Mouse (Mus musculus) mouse trophoblast stem cell (cell line): Measurements from ENCODE around the gene Gprin1.
"Not testable (repeated sequence)": the region's sequence is repeated elsewhere in the genome, so short reads cannot be mapped to it uniquely, and the experiment has no call there.

ENCODE experiments used
- in situ Hi-C, 2 experiments: fragments of 300-500 bp; cut with MseI, MboI; formaldehyde crosslinking; loops; 2 replicates in 1 of 2; 3 replicates in 1 of 2; pipeline ENCODE4 v1.15.1; 2025

Gene Gprin1

GRCm38 (mm10) chr13:54749864-54750411 lies at the start of gene Gprin1:
Gprin1 (minus strand) TSS chr13:54749874.
- in situ Hi-C loops = no loop called here

- in situ Hi-C loops = loop anchor here in 1 of 2 experiments (5.0 kb wide), 1 partner anchor 259 kb away; no protein-coding TSS in a partner anchor
Observed at GRCm38 (mm10) chr13:54798740-54799139, 49.1 kb upstream of the Gprin1 start.

GRCm38 (mm10) chr13:54797861-54798643 lies 48.4 kb upstream of the Gprin1 start:
- in situ Hi-C loops = loop anchor here in 1 of 2 experiments (5.0 kb wide), 1 partner anchor 259 kb away; no protein-coding TSS in a partner anchor

DNA sequence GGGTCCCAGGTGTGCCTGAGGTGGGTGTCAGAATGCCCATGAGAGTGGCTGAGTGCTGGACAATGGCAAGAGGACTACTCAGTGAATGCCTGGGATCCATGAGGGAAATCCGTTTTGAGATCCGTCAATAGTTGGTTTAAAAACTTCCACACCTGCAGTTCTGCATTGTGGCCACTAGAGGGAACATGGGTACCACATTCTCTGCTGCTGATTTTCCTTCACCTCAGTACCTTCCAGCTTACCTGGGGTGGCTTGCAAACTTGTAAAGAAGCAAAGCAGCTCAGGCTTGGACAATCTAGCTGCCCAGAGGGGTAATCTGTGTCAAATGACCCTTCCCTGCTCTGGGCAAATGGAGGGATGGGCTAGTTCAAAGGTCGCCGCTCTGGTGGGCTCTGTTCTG lies 47.7 kb upstream of the Gprin1 start:
- in situ Hi-C loops = loop anchor here in 1 of 2 experiments (5.0 kb wide), 1 partner anchor 260 kb away; no protein-coding TSS in a partner anchor

DNA sequence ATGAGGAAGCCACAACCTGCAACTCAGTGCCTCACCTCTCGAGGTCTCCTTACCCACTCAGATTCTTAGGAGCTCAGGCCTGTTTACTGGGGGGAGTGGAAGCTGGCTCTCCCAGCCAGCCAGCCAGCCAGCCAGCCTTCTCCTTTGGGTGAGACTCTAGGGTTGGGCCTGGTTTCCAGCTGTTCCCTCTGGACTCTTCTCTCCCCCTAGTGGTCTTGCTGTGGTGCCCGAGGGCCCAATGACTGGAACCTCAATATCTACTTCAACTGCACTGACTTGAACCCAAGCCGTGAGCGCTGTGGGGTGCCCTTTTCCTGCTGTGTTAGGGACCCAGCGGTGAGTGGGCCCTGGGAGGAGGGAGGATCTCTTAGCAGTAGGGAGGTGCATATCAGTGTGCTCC lies 45.2 kb upstream of the Gprin1 start:
- in situ Hi-C loops = loop anchor here in 1 of 2 experiments (5.0 kb wide), 1 partner anchor 262 kb away; no protein-coding TSS in a partner anchor

- in situ Hi-C loops = no loop called here
Observed at GRCm38 (mm10) chr13:54794002-54794577, 44.4 kb upstream of the Gprin1 start.

- in situ Hi-C loops = no loop called here
Observed at GRCm38 (mm10) chr13:54792259-54793230, 42.9 kb upstream of the Gprin1 start.

GRCm38 (mm10) chr13:54789561-54790397 lies 40.1 kb upstream of the Gprin1 start:
- in situ Hi-C loops = no loop called here

- in situ Hi-C loops = no loop called here
Observed at GRCm38 (mm10) chr13:54788740-54789560, 39.3 kb upstream of the Gprin1 start, which contains the start of gene Tspan17. Tspan17 (plus strand) TSS chr13:54789377.

GRCm38 (mm10) chr13:54787591-54787990 lies 37.9 kb upstream of the Gprin1 start:
- in situ Hi-C loops = not testable (repeated sequence)

GRCm38 (mm10) chr13:54783698-54784097 lies 34.0 kb upstream of the Gprin1 start, which contains the start of gene Eif4e1b:
Eif4e1b (plus strand) TSS chr13:54783998.
- in situ Hi-C loops = no loop called here

DNA sequence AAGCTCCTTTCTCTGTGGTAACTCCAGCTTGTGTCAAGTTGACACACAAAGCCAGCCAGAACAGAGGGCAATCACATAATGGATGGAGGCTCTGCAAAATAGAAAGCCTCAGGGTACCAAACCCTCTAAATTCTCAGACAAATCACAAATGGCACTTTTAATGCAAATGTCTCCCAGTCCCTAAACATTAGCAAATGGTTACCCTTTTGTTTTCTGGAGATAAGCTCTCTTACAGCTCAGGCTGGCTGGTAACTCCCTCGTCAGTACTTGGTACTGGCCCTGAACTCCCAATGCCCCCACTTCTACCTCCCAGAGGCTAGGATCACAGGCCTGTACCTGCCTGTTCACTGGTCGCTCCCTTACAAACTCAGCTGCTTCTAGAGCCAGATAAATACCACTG lies 33.6 kb upstream of the Gprin1 start:
- in situ Hi-C loops = no loop called here

GRCm38 (mm10) chr13:54781086-54781485 lies 31.4 kb upstream of the Gprin1 start:
- in situ Hi-C loops = no loop called here

DNA sequence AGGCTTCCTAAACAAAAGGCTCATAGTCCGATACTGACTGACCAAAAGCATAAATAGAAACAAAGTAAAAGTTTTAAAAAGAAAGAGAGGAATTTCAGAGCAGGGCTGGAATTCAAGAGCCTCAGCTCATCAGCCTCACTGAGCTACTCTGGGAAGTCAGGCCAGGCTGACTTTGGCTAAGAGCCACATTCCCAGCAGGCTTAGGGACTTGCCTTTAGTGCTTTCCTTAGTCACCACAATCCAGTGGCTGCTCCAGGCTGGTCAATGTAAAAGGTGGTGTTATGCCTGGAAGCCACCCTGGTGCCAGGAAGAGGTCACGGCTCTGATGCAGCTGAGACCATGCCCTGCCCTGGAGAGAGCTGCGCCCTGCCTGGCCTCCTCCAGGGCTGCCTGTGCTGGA lies 30.9 kb upstream of the Gprin1 start:
- in situ Hi-C loops = no loop called here

GRCm38 (mm10) chr13:54767012-54767411 lies 17.3 kb upstream of the Gprin1 start:
- in situ Hi-C loops = loop anchor here in 1 of 2 experiments (5.0 kb wide), 1 partner anchor 50 kb away; no protein-coding TSS in a partner anchor

- in situ Hi-C loops = loop anchor here in 1 of 2 experiments (5.0 kb wide), 1 partner anchor 49 kb away; no protein-coding TSS in a partner anchor
Observed at GRCm38 (mm10) chr13:54766192-54766768, 16.6 kb upstream of the Gprin1 start, which contains the start of gene Sncb. Sncb (minus strand) TSS chr13:54766595.

- in situ Hi-C loops = loop anchor here in 1 of 2 experiments (5.0 kb wide), 1 partner anchor 48 kb away; no protein-coding TSS in a partner anchor
Observed at GRCm38 (mm10) chr13:54765281-54766191, 15.9 kb upstream of the Gprin1 start.

- in situ Hi-C loops = no loop called here
Observed at GRCm38 (mm10) chr13:54760906-54761305, 11.2 kb upstream of the Gprin1 start.
